Mouse (Mus musculus) stomach, postnatal 0 days (tissue): ENCODE data around the gene Kirrel3.

Source experiments
- CTCF ChIP-seq: IDR thresholded peaks from 2 replicates; pipeline ENCODE4 v1.5.1; 2016; ENCODE audit warnings: antibody characterized with exemption, low read depth, mild to moderate bottlenecking, moderate library complexity
- EP300 ChIP-seq: optimal IDR thresholded peaks from 2 replicates; pipeline ENCODE3; 2016; ENCODE audit warnings: antibody characterized with exemption

DNA sequence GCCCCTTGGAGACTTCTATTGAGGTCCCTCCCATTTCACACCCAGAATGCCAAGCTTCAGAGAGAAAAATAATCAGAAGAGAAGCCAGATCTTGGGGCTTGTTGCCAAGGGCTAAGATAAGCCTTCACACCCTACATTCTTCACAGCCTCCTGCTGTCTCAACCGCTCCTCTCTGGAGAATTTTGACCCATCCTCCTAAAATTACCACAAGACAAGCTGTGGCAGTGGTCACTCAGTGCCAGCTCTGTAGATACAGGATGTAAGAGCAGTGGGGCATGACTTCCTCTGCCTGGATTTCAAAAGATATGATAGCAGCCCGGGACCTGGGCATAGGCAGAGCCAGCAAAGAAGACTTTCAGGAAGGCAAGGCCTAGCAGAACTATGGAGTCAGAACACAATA, 575.8 kb downstream of the Kirrel3 start:
- TF ChIP-seq CTCF (no peak), EP300 (no peak)
